Mouse (Mus musculus): ENCODE data around the gene Prdm16.

DNA sequence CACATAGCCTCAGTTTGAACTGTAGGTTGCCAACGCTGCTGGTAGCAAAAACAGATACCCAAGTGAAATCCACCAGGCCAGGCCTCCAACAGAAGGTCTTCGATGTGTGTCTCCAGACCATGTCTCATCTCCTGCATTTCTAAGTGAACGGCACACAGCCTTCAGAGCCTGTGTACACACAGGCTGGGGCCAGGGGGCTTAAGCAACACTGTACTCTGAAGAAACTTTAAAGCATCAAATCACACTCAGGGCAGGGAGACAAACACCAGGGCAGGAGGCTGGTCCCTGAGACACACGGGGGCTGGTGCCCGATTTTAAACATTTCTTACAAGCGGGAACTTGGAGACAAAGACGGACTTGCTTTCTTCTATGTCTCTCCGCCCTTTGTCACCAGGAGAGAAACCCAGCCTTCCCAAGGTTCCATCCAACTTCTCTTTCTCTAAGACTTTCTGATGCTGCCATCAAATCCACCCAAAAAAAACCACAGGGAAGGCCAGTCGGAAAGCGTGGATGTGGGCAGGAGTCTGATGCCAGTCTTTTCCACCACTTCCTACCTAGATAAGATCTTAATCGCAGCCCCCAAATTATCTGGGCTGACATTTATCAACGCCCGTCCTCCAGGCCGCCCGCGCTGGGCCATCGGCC is 42.4 kb downstream of the Prdm16 start:
- no peak for TF ChIP-seq CTCF (IDR thresholded peaks at IDR 0.05; ENCODE audit: extremely low read depth, insufficient read depth, insufficient read length, insufficient replicate concordance)
- TF ChIP-seq POLR2A (IDR thresholded peaks at IDR 0.05; ENCODE audit: low read depth, low read length): no peak
